Mouse (Mus musculus) activated CD4-positive, CD25-positive, alpha-beta regulatory T cell, adult 4 months (primary cell): Measurements from ENCODE around the gene Gm13306. TPM values are rescaled to one million over a fixed set of nuclear protein-coding genes. Genes with fewer than 3 reads are reported as not detected.
"Not testable (repeated sequence)": the region's sequence is repeated elsewhere in the genome, so short reads cannot be mapped to it uniquely, and the experiment has no call there.

ENCODE experiments used
- ATAC-seq: one replicate; pipeline ENCODE4 v1.8.0; 2017
- polyA plus RNA-seq, 2 experiments: library from polyadenylated mRNA; unstranded; fragments of 100-300 nt; shearing (Covaris generic); gene quantifications; one replicate each; pipeline ENCODE4 v1.2.1; 2017

Gene Gm13306
- polyA plus RNA-seq = not detected

- ATAC-seq = not testable (repeated sequence)
Measured at GRCm38 (mm10) chr4:42153136-42153535, at the start of gene Gm13306. Gm13306 (plus strand) TSS chr4:42153436.

DNA sequence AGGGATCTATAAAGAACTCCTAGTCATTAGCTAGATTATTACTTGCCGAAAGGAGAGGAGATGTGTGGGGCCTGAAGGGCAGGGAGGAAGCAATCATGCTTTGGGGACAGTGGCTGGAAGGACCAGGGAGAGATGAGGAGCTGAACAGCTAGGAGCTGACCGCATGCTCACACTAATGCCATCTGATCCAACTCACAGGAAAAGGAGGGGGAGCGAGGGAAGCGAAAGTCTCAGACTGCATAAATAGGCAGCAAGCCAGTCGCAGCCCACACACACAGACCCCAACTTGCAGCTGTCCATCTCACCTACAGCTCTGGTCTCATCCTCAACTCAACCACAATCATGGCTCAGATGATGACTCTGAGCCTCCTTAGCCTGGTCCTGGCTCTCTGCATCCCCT is 38.7 kb upstream of the Gm13306 start, which contains the start of gene Gm13304:
Gene Gm13304 (plus strand): TSS at position 301 of the 400 bp plus-strand sequence.
- ATAC-seq = not testable (repeated sequence)

DNA sequence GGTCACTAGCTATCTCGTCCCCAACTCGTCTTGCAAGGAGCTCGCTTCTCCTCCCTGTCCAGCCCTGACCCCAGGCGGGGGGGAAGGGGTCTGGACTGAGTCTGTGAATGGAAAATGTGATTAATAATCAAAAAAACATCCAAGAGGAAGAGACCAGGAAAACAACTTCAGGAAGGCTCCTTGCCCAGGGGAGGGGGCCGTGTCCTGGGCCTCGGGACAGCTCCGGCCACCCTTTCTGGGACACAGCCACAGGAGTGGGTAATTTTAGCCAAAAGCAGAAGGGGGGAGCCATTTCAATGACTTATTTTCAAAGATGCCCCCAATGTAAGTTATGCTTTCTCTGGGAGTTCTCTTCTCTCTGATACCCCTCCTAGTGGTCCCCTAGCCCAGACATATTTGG is 15.3 kb downstream of the Gm13306 start, which contains the start of gene Gm13305:
Gene Gm13305 (minus strand): TSS at position 101 of the 400 bp plus-strand sequence.
- ATAC-seq = not testable (repeated sequence)

GRCm38 (mm10) chr4:42178243-42178642 is 25.0 kb downstream of the Gm13306 start:
- ATAC-seq = not testable (repeated sequence)

DNA sequence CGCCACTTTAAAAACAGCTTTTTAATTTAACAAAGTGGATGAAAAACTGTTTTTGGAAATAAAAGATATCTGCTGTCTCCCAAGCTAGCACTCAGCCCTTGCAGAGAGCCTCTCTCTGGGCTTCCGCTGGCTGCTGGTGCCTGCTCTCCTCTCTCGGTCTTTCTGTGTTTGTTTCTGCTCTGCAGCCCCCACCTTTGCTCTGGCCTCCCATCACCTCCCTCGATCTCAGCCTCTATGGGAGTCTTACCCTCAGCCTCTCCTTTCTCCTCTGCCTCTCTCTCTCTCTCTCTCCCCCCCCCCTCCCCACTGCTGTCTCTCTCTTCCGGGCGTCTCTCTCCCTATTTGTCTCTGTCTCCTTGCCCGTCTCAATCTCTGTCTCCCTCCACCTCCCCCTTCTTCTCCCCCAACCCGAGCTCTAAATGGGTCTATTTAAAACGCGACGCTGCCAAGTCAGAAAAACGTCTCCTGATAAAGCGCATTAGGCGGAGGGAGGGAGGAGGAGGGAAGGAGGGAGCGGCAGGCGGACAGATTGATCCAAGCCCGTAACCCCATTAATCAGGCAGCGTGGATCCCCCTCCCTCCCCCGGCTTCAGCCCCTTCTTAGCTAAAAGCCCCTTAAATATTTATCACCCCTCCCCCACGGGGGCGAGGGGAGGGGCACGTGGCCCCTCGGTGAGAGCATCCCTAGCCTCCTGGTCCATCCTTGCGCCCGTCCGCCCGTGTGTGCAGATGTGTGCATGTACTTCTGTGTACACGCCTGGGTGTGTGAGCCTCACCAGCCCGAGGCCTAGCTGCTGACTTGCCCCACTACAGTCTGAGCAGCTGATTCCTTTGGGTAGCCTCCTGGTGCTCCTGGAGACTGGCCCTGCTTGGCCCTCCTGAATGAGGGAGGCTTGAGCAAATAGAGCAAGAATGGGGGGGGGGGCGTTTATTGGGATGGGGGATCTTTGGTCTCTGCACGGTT is 30.3 kb downstream of the Gm13306 start:
- not testable (repeated sequence) for ATAC-seq

GRCm38 (mm10) chr4:42184324-42184979 is 31.2 kb downstream of the Gm13306 start:
- not testable (repeated sequence) for ATAC-seq

- not testable (repeated sequence) for ATAC-seq
Measured at GRCm38 (mm10) chr4:42184980-42185372, 31.7 kb downstream of the Gm13306 start.

Other genes starting within 250 kb of the Gm13306 start
- gene Gm21541, start 249.8 kb upstream of the Gm13306 start, polyA plus RNA-seq = not detected
- 1 to 10 TPM in 1 of 2 experiments, not detected in 1; 2.1 TPM for gene Gm20878, start 211.9 kb upstream of the Gm13306 start, polyA plus RNA-seq
- under 1 TPM in 1 of 2 experiments, not detected in 1; 0.08 TPM for gene Fam205a4, start 187.4 kb upstream of the Gm13306 start, polyA plus RNA-seq
- gene Gm21093, start 118.7 kb upstream of the Gm13306 start, polyA plus RNA-seq = not detected
- gene Gm3893, start 62.2 kb upstream of the Gm13306 start, polyA plus RNA-seq = not detected
- gene Gm13304, start 38.6 kb upstream of the Gm13306 start, polyA plus RNA-seq = under 1 TPM in 1 of 2 experiments, not detected in 1; 0.41 TPM
- not detected for gene Gm13305, start 15.2 kb downstream of the Gm13306 start, polyA plus RNA-seq
- gene Gm10600, start 87.2 kb downstream of the Gm13306 start, polyA plus RNA-seq = not detected
- gene Ccl21b, start 102.3 kb downstream of the Gm13306 start, polyA plus RNA-seq = not detected
- not detected for gene Gm21953, start 140.8 kb downstream of the Gm13306 start, polyA plus RNA-seq
- gene Fam205a3, start 164.9 kb downstream of the Gm13306 start, polyA plus RNA-seq = not detected